Mouse (Mus musculus): ENCODE data around the gene Zfp740. TPM values are rescaled to one million over a fixed set of nuclear protein-coding genes. Genes with fewer than 3 reads are reported as not detected.
A peak's percentile ranks its signal among the peaks of the same experiment; 100 is the strongest.

Gene Zfp740
- polyA plus RNA-seq, 1 experiment from 2014 or later = 111 TPM

GRCm38 (mm10) chr15:102258581-102259253 lies 55.7 kb downstream of the Zfp740 start:
- peaks cover 76% of the 10 kb centered on the region for H3K27me3 ChIP-seq
- no peaks in the 10 kb centered on the region for H3K36me3 ChIP-seq
- H3K4me3 ChIP-seq = no peak overlapping the region
- peak overlapping the region; percentile 91; the same call in 1 of the 2 replicates for H3K4me2 ChIP-seq (replicated peaks)
- WGBS = 11% methylated on average over 11 of the region's 11 CpGs
- no peak for ATAC-seq (ENCODE audit: low FRiP score)
- H3K4me1 ChIP-seq = peaks cover 29% of the 10 kb centered on the region
- H3K27ac ChIP-seq = peak overlapping the region; percentile 83; the same call in 1 of the 2 replicates
- no peak overlapping the region for H3K9ac ChIP-seq
- H3K9me3 ChIP-seq (replicated peaks) = no peaks in the 10 kb centered on the region

DNA sequence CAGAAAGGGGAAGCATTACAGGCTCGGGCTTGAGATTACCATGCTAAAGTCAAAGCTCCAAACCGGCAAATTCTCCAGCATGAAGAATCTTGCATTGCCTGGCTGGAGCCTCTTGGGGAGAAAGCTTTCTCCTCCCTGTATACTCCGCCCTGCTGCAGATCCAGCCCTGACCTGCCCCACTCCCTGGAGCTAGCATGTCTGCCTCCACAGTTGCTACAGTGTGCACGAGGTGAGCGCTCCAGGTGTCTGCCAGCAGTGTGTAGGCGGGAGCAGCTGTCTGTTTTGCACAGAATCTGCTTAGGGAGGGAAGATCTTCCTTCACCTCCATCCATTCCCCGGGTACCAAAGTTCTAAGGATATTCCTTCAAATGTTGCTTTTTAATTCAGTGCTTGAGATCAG lies 59.5 kb downstream of the Zfp740 start:
- Histone ChIP-seq H3K9me3 (replicated peaks) (no peaks in the 10 kb centered on the region), H3K27me3 (peaks cover 43% of the 10 kb centered on the region), H3K4me1 (peaks cover 15% of the 10 kb centered on the region), H3K9ac (no peak overlapping the region), H3K4me2 (replicated peaks) (no peak overlapping the region), H3K27ac (no peak overlapping the region), H3K4me3 (no peak overlapping the region), H3K36me3 (no peaks in the 10 kb centered on the region)
- no peak for ATAC-seq (ENCODE audit: low FRiP score)
- 52% methylated on average over 7 of the region's 7 CpGs for WGBS

DNA sequence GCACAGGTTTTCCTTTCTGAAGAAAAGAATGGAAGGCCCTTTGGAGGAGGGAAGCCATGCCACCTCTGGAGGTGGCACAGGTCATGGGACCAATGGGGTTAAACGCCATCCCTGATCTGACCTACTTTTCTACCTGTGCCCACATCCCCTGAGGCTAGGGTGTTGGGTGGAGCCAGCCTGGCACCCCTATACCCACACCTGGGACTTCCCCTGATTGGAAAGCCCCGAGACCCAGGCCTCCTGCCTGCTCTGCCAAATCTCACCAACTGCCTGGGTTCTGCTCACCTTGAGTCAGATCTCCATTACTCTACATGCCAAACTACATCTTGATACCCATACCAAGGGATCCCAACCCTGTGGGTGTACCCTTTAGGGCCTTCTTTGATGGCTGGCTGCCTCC lies 60.0 kb downstream of the Zfp740 start:
- H3K9ac ChIP-seq = no peak overlapping the region
- peaks cover 38% of the 10 kb centered on the region for H3K27me3 ChIP-seq
- peaks cover 10% of the 10 kb centered on the region for H3K4me1 ChIP-seq
- no peak for ATAC-seq (ENCODE audit: low FRiP score)
- H3K36me3 ChIP-seq = no peaks in the 10 kb centered on the region
- H3K27ac ChIP-seq = no peak overlapping the region
- H3K9me3 ChIP-seq (replicated peaks) = no peaks in the 10 kb centered on the region
- no peak overlapping the region for H3K4me3 ChIP-seq
- no peak overlapping the region for H3K4me2 ChIP-seq (replicated peaks)
- 89% methylated on average over 2 of the region's 2 CpGs for WGBS

Other genes starting within 250 kb of the Zfp740 start
- gene Krt78, start 249.0 kb upstream of the Zfp740 start, polyA plus RNA-seq (2016; fragmentation: Nextera tagmentation; extraction: Ambion mirVana) = not detected in 2 replicates
- gene Krt8, start 198.8 kb upstream of the Zfp740 start, polyA plus RNA-seq (2016; fragmentation: Nextera tagmentation; extraction: Ambion mirVana) = 18.2 and 28.2 TPM in 2 replicates
- gene Krt18, start 175.1 kb upstream of the Zfp740 start, polyA plus RNA-seq (2016; fragmentation: Nextera tagmentation; extraction: Ambion mirVana) = 19.8 and 30.0 TPM in 2 replicates
- 94.0 and 97.1 TPM in 2 replicates for gene Eif4b, start 129.5 kb upstream of the Zfp740 start, polyA plus RNA-seq (2016; fragmentation: Nextera tagmentation; extraction: Ambion mirVana)
- 21.8 and 22.7 TPM in 2 replicates for gene Tns2, start 102.8 kb upstream of the Zfp740 start, polyA plus RNA-seq (2016; fragmentation: Nextera tagmentation; extraction: Ambion mirVana)
- gene Spryd3, start 67.0 kb upstream of the Zfp740 start, polyA plus RNA-seq (2016; fragmentation: Nextera tagmentation; extraction: Ambion mirVana) = 28.1 and 29.2 TPM in 2 replicates
- 0.42 TPM in 1 of 2 replicates, not detected in the other for gene Igfbp6, start 58.9 kb upstream of the Zfp740 start, polyA plus RNA-seq (2016; fragmentation: Nextera tagmentation; extraction: Ambion mirVana)
- gene Soat2, start 52.7 kb upstream of the Zfp740 start, polyA plus RNA-seq (2016; fragmentation: Nextera tagmentation; extraction: Ambion mirVana) = 0.09 TPM in 1 of 2 replicates, not detected in the other
- gene Csad, start 1.5 kb downstream of the Zfp740 start, polyA plus RNA-seq (2016; fragmentation: Nextera tagmentation; extraction: Ambion mirVana) = 49.3 and 53.5 TPM in 2 replicates
- gene Itgb7, start 28.7 kb downstream of the Zfp740 start, polyA plus RNA-seq (2016; fragmentation: Nextera tagmentation; extraction: Ambion mirVana) = 1.1 and 2.2 TPM in 2 replicates
- gene Rarg, start 54.3 kb downstream of the Zfp740 start, polyA plus RNA-seq (2016; fragmentation: Nextera tagmentation; extraction: Ambion mirVana) = 42.2 and 45.6 TPM in 2 replicates
- 0.30 and 0.49 TPM in 2 replicates for gene Gm9918, start 67.3 kb downstream of the Zfp740 start, polyA plus RNA-seq (2016; fragmentation: Nextera tagmentation; extraction: Ambion mirVana)
- gene Mfsd5, start 76.2 kb downstream of the Zfp740 start, polyA plus RNA-seq (2016; fragmentation: Nextera tagmentation; extraction: Ambion mirVana) = 54.2 and 54.9 TPM in 2 replicates
- 26.7 and 27.3 TPM in 2 replicates for gene Espl1, start 93.0 kb downstream of the Zfp740 start, polyA plus RNA-seq (2016; fragmentation: Nextera tagmentation; extraction: Ambion mirVana)
- gene Pfdn5, start 122.9 kb downstream of the Zfp740 start, polyA plus RNA-seq (2016; fragmentation: Nextera tagmentation; extraction: Ambion mirVana) = 331 and 402 TPM in 2 replicates
- 78.4 and 90.8 TPM in 2 replicates for gene Myg1, start 128.5 kb downstream of the Zfp740 start, polyA plus RNA-seq (2016; fragmentation: Nextera tagmentation; extraction: Ambion mirVana)
- gene Aaas, start 147.5 kb downstream of the Zfp740 start, polyA plus RNA-seq (2016; fragmentation: Nextera tagmentation; extraction: Ambion mirVana) = 54.6 and 60.9 TPM in 2 replicates
- 1.9 and 2.1 TPM in 2 replicates for gene Sp7, start 163.9 kb downstream of the Zfp740 start, polyA plus RNA-seq (2016; fragmentation: Nextera tagmentation; extraction: Ambion mirVana)
- 9.1 and 9.3 TPM in 2 replicates for gene Sp1, start 202.9 kb downstream of the Zfp740 start, polyA plus RNA-seq (2016; fragmentation: Nextera tagmentation; extraction: Ambion mirVana)
- gene Amhr2, start 242.1 kb downstream of the Zfp740 start, polyA plus RNA-seq (2016; fragmentation: Nextera tagmentation; extraction: Ambion mirVana) = 0.23 TPM in 1 of 2 replicates, not detected in the other